Mouse (Mus musculus) myocyte (in vitro differentiated cells): ENCODE measurements at regions not wholly inside any gene's neighbourhood (a gene's known extent, or its start where the extent isn't known, plus 50 kb on each side); places are given as distances from the start of the nearest gene placed in this dataset.

Experiments
- H3K27me3 ChIP-seq: one replicate; pipeline ENCODE4 v1.6.1; 2011; ENCODE audit not compliant: control insufficient read depth, insufficient read depth, insufficient read length
- H3K36me3 ChIP-seq: one replicate; pipeline ENCODE4 v1.6.1; 2011; ENCODE audit not compliant: control insufficient read depth, insufficient read depth
- H3K4me2 ChIP-seq: one replicate; pipeline ENCODE4 v1.6.1; 2011; ENCODE audit warnings: low read depth, control low read depth
- H3K4me3 ChIP-seq: one replicate; pipeline ENCODE4 v1.5.1; 2011; ENCODE audit warnings: mild to moderate bottlenecking, control low read depth, moderate library complexity
- H3K79me2 ChIP-seq: one replicate; pipeline ENCODE4 v1.6.1; 2011; ENCODE audit not compliant: control insufficient read depth, insufficient read depth
- H3ac ChIP-seq: one replicate; pipeline ENCODE4 v1.6.1; 2011; ENCODE audit not compliant: control insufficient read depth, insufficient read length
- CEBPB ChIP-seq: IDR thresholded peaks from 2 replicates; pipeline ENCODE4 v1.6.1; 2011; ENCODE audit warnings: mild to moderate bottlenecking, moderate library complexity; ENCODE audit not compliant: poor library complexity, insufficient read depth, severe bottlenecking
- E2F4 ChIP-seq: IDR thresholded peaks from one replicate; pipeline ENCODE4 v1.6.1; 2011; ENCODE audit warnings: mild to moderate bottlenecking, control low read depth, moderate library complexity; ENCODE audit not compliant: insufficient read depth
- MAX ChIP-seq: IDR thresholded peaks from one replicate; pipeline ENCODE4 v1.6.1; 2011; ENCODE audit warnings: low read depth, mild to moderate bottlenecking, control low read depth
- MYOD1 ChIP-seq, 3 experiments: IDR thresholded peaks; one replicate each; pipeline ENCODE4 v1.6.1; 2011; ENCODE audit warnings: control low read depth in 2 of 3, low read depth in 2 of 3, mild to moderate bottlenecking in 2 of 3, moderate library complexity in 1 of 3; ENCODE audit not compliant: insufficient read length in 2 of 3, control insufficient read depth in 1 of 3
- MYOG ChIP-seq, 3 experiments: IDR thresholded peaks; one replicate each; pipeline ENCODE4 v1.6.1; 2011; ENCODE audit warnings: control low read depth in 2 of 3, low read depth in 2 of 3, mild to moderate bottlenecking in 2 of 3; ENCODE audit not compliant: insufficient read length in 2 of 3, control insufficient read depth in 1 of 3, insufficient read depth in 1 of 3
- POLR2A ChIP-seq: IDR thresholded peaks from one replicate; pipeline ENCODE4 v1.6.1; 2011; ENCODE audit warnings: low read depth, mild to moderate bottlenecking, control low read depth, moderate library complexity; ENCODE audit not compliant: insufficient read length
- POLR2AphosphoS2 ChIP-seq: IDR thresholded peaks from one replicate; pipeline ENCODE4 v1.6.1; 2011; ENCODE audit warnings: low read depth, control low read depth; ENCODE audit not compliant: insufficient read length
- REST ChIP-seq: IDR thresholded peaks from one replicate; pipeline ENCODE4 v1.6.1; 2011; ENCODE audit warnings: mild to moderate bottlenecking, control low read depth, moderate library complexity; ENCODE audit not compliant: insufficient read depth, insufficient read length
- SRF ChIP-seq: IDR thresholded peaks from one replicate; pipeline ENCODE4 v1.6.1; 2011; ENCODE audit warnings: low read depth; ENCODE audit not compliant: control insufficient read depth, insufficient read length
- TCF12 ChIP-seq: IDR thresholded peaks from one replicate; pipeline ENCODE4 v1.6.1; 2011; ENCODE audit warnings: mild to moderate bottlenecking, control low read depth; ENCODE audit not compliant: poor library complexity, insufficient read depth, severe bottlenecking
- TCF3 ChIP-seq: IDR thresholded peaks from one replicate; pipeline ENCODE4 v1.6.1; 2011; ENCODE audit warnings: low read depth, control low read depth; ENCODE audit not compliant: insufficient read length
- USF1 ChIP-seq: IDR thresholded peaks from one replicate; pipeline ENCODE4 v1.6.1; 2011; ENCODE audit warnings: low read depth, mild to moderate bottlenecking, control low read depth, moderate library complexity

DNA sequence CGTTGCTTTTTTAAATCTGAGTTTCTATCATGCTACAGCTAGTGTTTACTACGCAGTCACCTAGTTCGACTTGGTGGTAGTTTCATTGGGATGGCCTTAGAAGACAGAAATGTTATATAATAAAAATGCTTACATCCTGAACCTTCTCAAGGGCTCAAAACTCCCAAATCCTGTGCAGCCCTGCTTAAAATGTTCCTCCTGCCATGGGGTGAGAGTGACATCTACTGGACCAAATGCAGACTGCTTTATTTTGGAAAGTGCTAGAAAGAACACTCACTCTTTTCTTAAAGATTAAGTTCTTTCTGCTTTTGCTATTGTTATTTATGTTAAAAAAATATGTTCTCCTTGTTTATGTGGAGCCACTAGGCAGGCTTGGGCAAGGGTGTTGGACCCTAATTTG, 66.9 kb upstream of the Egfl6 start:
- Histone ChIP-seq H3K4me2 (peak overlapping the region; percentile 2), H3K27me3 (no peaks in the 10 kb centered on the region), H3K36me3 (no peaks in the 10 kb centered on the region), H3ac (no peak overlapping the region), H3K4me3 (no peak overlapping the region), H3K79me2 (no peaks in the 10 kb centered on the region)
- TF ChIP-seq REST (no peak), POLR2AphosphoS2 (no peak), TCF3 (no peak), MYOG (IDR thresholded peaks at IDR 0.05; ENCODE audit: control insufficient read depth in 1 of 3, insufficient read depth in 1 of 3, insufficient read length in 2 of 3, low read depth in 2 of 3) (no peak), E2F4 (no peak), POLR2A (no peak), MAX (no peak), SRF (no peak), TCF12 (no peak), USF1 (no peak), CEBPB (no peak), MYOD1 (IDR thresholded peaks at IDR 0.05; ENCODE audit: control insufficient read depth in 1 of 3, insufficient read length in 2 of 3, low read depth in 2 of 3) (no peak)

DNA sequence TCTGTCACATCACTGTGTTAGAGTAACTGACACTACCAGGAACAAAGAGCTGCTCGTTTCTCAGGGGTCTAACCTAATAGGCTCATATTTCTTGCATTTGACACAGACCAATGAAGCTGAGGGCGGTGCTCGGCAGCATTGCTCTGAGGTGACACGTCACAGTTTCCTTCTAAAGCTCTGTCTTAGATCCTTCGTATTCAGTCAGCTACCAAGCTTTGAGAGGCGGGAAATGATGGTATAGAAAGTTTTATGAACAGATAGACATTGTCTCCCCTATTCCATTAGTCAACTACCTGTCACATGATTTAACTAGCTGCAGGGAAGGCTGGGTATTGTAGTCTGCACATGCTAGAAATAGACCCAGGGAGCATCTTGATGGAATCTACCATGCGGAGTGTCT, 60.2 kb upstream of the Egfl6 start:
- no peaks in the 10 kb centered on the region for H3K36me3 ChIP-seq
- H3K4me3 ChIP-seq: no peak overlapping the region
- H3K27me3 ChIP-seq: no peaks in the 10 kb centered on the region
- H3K4me2 ChIP-seq: peak overlapping the region; percentile 52
- H3K79me2 ChIP-seq: no peaks in the 10 kb centered on the region
- H3ac ChIP-seq: no peak overlapping the region
- TF ChIP-seq USF1 (peak; percentile 65), POLR2A (no peak)

DNA sequence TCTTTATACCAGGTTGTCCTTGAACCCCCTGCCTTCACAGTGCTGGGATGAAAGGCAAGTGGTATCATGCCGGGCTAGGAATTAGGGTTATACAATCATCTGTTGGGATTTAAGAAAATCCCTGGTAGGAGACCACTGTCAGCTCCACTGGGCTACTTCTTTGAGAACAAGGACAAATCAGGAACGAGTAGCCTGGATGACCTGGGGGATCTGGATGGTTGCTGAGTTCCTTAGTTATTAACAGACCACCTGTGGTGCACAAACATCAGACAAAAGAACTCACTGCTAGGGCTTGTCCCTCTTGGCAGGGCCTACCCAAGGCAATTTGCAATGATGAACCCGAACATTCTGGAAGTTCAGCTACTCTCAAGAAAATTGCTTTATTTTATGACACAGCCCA, 55.7 kb upstream of the Egfl6 start:
- TF ChIP-seq POLR2AphosphoS2 (no peak), MYOG (IDR thresholded peaks at IDR 0.05; ENCODE audit: control insufficient read depth in 1 of 3, insufficient read depth in 1 of 3, insufficient read length in 2 of 3, low read depth in 2 of 3) (no peak), TCF12 (no peak), USF1 (no peak), MYOD1 (IDR thresholded peaks at IDR 0.05; ENCODE audit: control insufficient read depth in 1 of 3, insufficient read length in 2 of 3, low read depth in 2 of 3) (no peak), REST (no peak)
- no peaks in the 10 kb centered on the region for H3K79me2 ChIP-seq
- no peaks in the 10 kb centered on the region for H3K27me3 ChIP-seq
- H3K4me2 ChIP-seq: no peak overlapping the region
- no peak overlapping the region for H3ac ChIP-seq
- no peaks in the 10 kb centered on the region for H3K36me3 ChIP-seq
- no peak overlapping the region for H3K4me3 ChIP-seq

DNA sequence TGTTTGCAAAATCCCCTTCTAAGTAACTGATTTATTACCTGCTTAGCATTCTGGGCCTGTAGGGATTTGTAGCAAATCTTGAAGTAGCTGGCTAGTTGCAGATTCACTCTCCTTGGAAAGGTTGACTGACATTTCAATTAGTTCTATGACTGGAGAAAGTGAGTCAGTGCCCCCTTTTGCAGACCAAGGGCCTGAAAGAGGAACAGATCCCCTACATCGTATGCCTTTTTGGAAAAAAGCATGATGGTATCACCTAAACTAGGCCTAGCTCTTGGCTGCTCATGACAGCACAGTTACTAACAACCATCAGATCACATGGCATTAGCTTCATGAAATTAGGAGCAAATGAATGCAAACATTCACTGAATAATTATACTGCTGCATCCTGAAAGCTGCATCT, 54.7 kb upstream of the Egfl6 start:
- Histone ChIP-seq H3ac (no peak overlapping the region), H3K79me2 (no peaks in the 10 kb centered on the region), H3K4me3 (no peak overlapping the region), H3K27me3 (no peaks in the 10 kb centered on the region), H3K4me2 (no peak overlapping the region), H3K36me3 (no peaks in the 10 kb centered on the region)
- TF ChIP-seq POLR2AphosphoS2 (no peak), USF1 (no peak), REST (no peak), E2F4 (no peak), CEBPB (no peak), MYOD1 (IDR thresholded peaks at IDR 0.05; ENCODE audit: control insufficient read depth in 1 of 3, insufficient read length in 2 of 3, low read depth in 2 of 3) (no peak), POLR2A (no peak), MYOG (IDR thresholded peaks at IDR 0.05; ENCODE audit: control insufficient read depth in 1 of 3, insufficient read depth in 1 of 3, insufficient read length in 2 of 3, low read depth in 2 of 3) (no peak), TCF3 (no peak), SRF (no peak)
